Mouse (Mus musculus) liver, embryonic 12.5 days (tissue): ENCODE results near the gene Exoc4. TPM values are rescaled to one million over a fixed set of nuclear protein-coding genes. Genes with fewer than 3 reads are reported as not detected.

Experiments used
- ATAC-seq: fragments of 200-750 bp; cut with Nextera tagmentation; 2 replicates; pipeline ENCODE4 v1.8.0; 2017; ENCODE audit warnings: moderate number of reproducible peaks, mild to moderate bottlenecking, moderate library complexity
- H3K27ac ChIP-seq: fragments of 300-500 bp; sonication (generic); 2 replicates; pipeline ENCODE4 v1.5.1; 2016; ENCODE audit warnings: mild to moderate bottlenecking
- H3K27me3 ChIP-seq: fragments of 300-500 bp; sonication (generic); replicated peaks from 2 replicates; pipeline ENCODE4 v1.6.1; 2016; ENCODE audit warnings: mild to moderate bottlenecking, moderate library complexity
- H3K36me3 ChIP-seq: fragments of 300-500 bp; sonication (generic); 2 replicates; pipeline ENCODE4 v1.6.1; 2016; ENCODE audit warnings: mild to moderate bottlenecking, moderate library complexity
- H3K4me1 ChIP-seq: fragments of 300-500 bp; sonication (generic); 2 replicates; pipeline ENCODE4 v1.6.1; 2016
- H3K4me2 ChIP-seq: fragments of 300-500 bp; sonication (generic); 2 replicates; pipeline ENCODE4 v1.6.1; 2016; ENCODE audit warnings: mild to moderate bottlenecking, moderate library complexity
- H3K4me3 ChIP-seq: fragments of 300-500 bp; sonication (generic); 2 replicates; pipeline ENCODE4 v1.5.1; 2016; ENCODE audit warnings: mild to moderate bottlenecking, moderate library complexity
- H3K9ac ChIP-seq: fragments of 300-500 bp; sonication (generic); 2 replicates; pipeline ENCODE4 v1.6.1; 2016; ENCODE audit warnings: mild to moderate bottlenecking, moderate library complexity
- H3K9me3 ChIP-seq: fragments of 300-500 bp; sonication (generic); replicated peaks from 2 replicates; pipeline ENCODE4 v1.6.1; 2016; ENCODE audit warnings: mild to moderate bottlenecking, moderate library complexity
- WGBS: fragments of 180-500 bp; shearing (Covaris S2); methylation state at CpG from one replicate; pipeline ENCODE4 v1.1.7; 2016; ENCODE audit not compliant: insufficient replicate concordance; 5-methylcytosine and 5-hydroxymethylcytosine counted together
- polyA plus RNA-seq: library from polyadenylated mRNA; unstranded; fragments of >200 nt; fragmentation: Nextera tagmentation; extraction: Ambion mirVana; gene quantifications from 2 replicates; pipeline ENCODE4 v1.2.1, GENCODE M21; 2016

Gene Exoc4
- polyA plus RNA-seq, 1 experiment from 2014 or later = 17.0 TPM

- no peak overlapping the region for H3K4me2 ChIP-seq
- whole genome bisulfite sequencing = 67% methylated on average over 4 of the region's 4 CpGs
- no peaks in the 10 kb centered on the region for H3K36me3 ChIP-seq
- no peak for ATAC-seq
- no peaks in the 10 kb centered on the region for H3K4me1 ChIP-seq
- H3K9me3 ChIP-seq = no peaks in the 10 kb centered on the region
- no peak overlapping the region for H3K27ac ChIP-seq
- no peak overlapping the region for H3K9ac ChIP-seq
- H3K27me3 ChIP-seq = no peaks in the 10 kb centered on the region
- no peak overlapping the region for H3K4me3 ChIP-seq
These were observed 303.0 kb downstream of the Exoc4 start for GRCm38 (mm10) chr6:33551934-33552333.

GRCm38 (mm10) chr6:33560925-33561324, 312.0 kb downstream of the Exoc4 start:
- H3K36me3 ChIP-seq = no peaks in the 10 kb centered on the region
- H3K4me3 ChIP-seq = no peak overlapping the region
- H3K4me2 ChIP-seq = no peak overlapping the region
- H3K9ac ChIP-seq = no peak overlapping the region
- no peak overlapping the region for H3K27ac ChIP-seq
- H3K27me3 ChIP-seq = no peaks in the 10 kb centered on the region
- no peaks in the 10 kb centered on the region for H3K9me3 ChIP-seq
- no peak for ATAC-seq
- WGBS = 48% methylated on average over 1 of the region's 1 CpGs
- H3K4me1 ChIP-seq = peaks cover 7% of the 10 kb centered on the region; the same call in 1 of the 2 replicates

GRCm38 (mm10) chr6:33561911-33562310, 313.0 kb downstream of the Exoc4 start:
- H3K9ac ChIP-seq = no peak overlapping the region
- 80% methylated on average over 2 of the region's 2 CpGs for WGBS
- H3K27ac ChIP-seq = no peak overlapping the region
- no peak overlapping the region for H3K4me2 ChIP-seq
- H3K4me1 ChIP-seq = peaks cover 7% of the 10 kb centered on the region; the same call in 1 of the 2 replicates
- no peaks in the 10 kb centered on the region for H3K9me3 ChIP-seq
- no peaks in the 10 kb centered on the region for H3K36me3 ChIP-seq
- ATAC-seq = no peak
- no peak overlapping the region for H3K4me3 ChIP-seq
- no peaks in the 10 kb centered on the region for H3K27me3 ChIP-seq

- Histone ChIP-seq H3K4me2 (no peak overlapping the region), H3K27me3 (no peaks in the 10 kb centered on the region), H3K9me3 (no peaks in the 10 kb centered on the region), H3K4me1 (no peaks in the 10 kb centered on the region), H3K4me3 (no peak overlapping the region), H3K27ac (no peak overlapping the region), H3K36me3 (no peaks in the 10 kb centered on the region), H3K9ac (no peak overlapping the region)
- ATAC-seq = no peak
- 44% methylated on average over 4 of the region's 4 CpGs for WGBS
These were observed 327.1 kb downstream of the Exoc4 start for GRCm38 (mm10) chr6:33575947-33576346.

GRCm38 (mm10) chr6:33608469-33608868, 359.6 kb downstream of the Exoc4 start:
- no peak overlapping the region for H3K4me3 ChIP-seq
- H3K9ac ChIP-seq = no peak overlapping the region
- no peaks in the 10 kb centered on the region for H3K27me3 ChIP-seq
- 78% methylated on average over 4 of the region's 4 CpGs for WGBS
- H3K4me1 ChIP-seq = no peaks in the 10 kb centered on the region
- H3K4me2 ChIP-seq = no peak overlapping the region
- no peak for ATAC-seq
- no peaks in the 10 kb centered on the region for H3K36me3 ChIP-seq
- H3K27ac ChIP-seq = no peak overlapping the region
- H3K9me3 ChIP-seq = no peaks in the 10 kb centered on the region

GRCm38 (mm10) chr6:33613978-33614377, 365.1 kb downstream of the Exoc4 start:
- Histone ChIP-seq H3K27me3 (no peaks in the 10 kb centered on the region), H3K36me3 (no peaks in the 10 kb centered on the region), H3K4me3 (no peak overlapping the region), H3K27ac (no peak overlapping the region), H3K4me1 (no peaks in the 10 kb centered on the region), H3K4me2 (no peak overlapping the region), H3K9ac (no peak overlapping the region), H3K9me3 (no peaks in the 10 kb centered on the region)
- WGBS = 65% methylated on average over 1 of the region's 1 CpGs
- ATAC-seq = no peak

- Histone ChIP-seq H3K27me3 (no peaks in the 10 kb centered on the region), H3K9me3 (no peaks in the 10 kb centered on the region), H3K36me3 (no peaks in the 10 kb centered on the region), H3K9ac (no peak overlapping the region), H3K4me1 (no peaks in the 10 kb centered on the region), H3K27ac (no peak overlapping the region), H3K4me2 (no peak overlapping the region), H3K4me3 (no peak overlapping the region)
- WGBS = 33% methylated on average over 5 of the region's 5 CpGs
- ATAC-seq = no peak
These were observed 369.7 kb downstream of the Exoc4 start for GRCm38 (mm10) chr6:33618590-33618989.

- Histone ChIP-seq H3K27me3 (no peaks in the 10 kb centered on the region), H3K9me3 (no peaks in the 10 kb centered on the region), H3K4me3 (no peak overlapping the region), H3K36me3 (no peaks in the 10 kb centered on the region), H3K4me1 (no peaks in the 10 kb centered on the region), H3K9ac (no peak overlapping the region), H3K4me2 (no peak overlapping the region), H3K27ac (no peak overlapping the region)
- WGBS = 46% methylated on average over 1 of the region's 1 CpGs
- no peak for ATAC-seq
These were observed 371.8 kb downstream of the Exoc4 start for GRCm38 (mm10) chr6:33620701-33621100.

- Histone ChIP-seq H3K4me3 (no peak overlapping the region), H3K36me3 (no peaks in the 10 kb centered on the region), H3K4me2 (no peak overlapping the region), H3K4me1 (no peaks in the 10 kb centered on the region), H3K27ac (no peak overlapping the region), H3K9ac (no peak overlapping the region), H3K27me3 (no peaks in the 10 kb centered on the region), H3K9me3 (peaks cover 7% of the 10 kb centered on the region; the same call in 1 of the 2 replicates)
- ATAC-seq = no peak
These were observed 377.0 kb downstream of the Exoc4 start for GRCm38 (mm10) chr6:33625931-33626330.

GRCm38 (mm10) chr6:33631133-33631532, 382.2 kb downstream of the Exoc4 start:
- H3K9me3 ChIP-seq = peaks cover 7% of the 10 kb centered on the region; the same call in 1 of the 2 replicates
- H3K4me3 ChIP-seq = no peak overlapping the region
- H3K4me1 ChIP-seq = no peaks in the 10 kb centered on the region
- no peak for ATAC-seq
- H3K27ac ChIP-seq = no peak overlapping the region
- H3K36me3 ChIP-seq = no peaks in the 10 kb centered on the region
- 47% methylated on average over 2 of the region's 2 CpGs for WGBS
- no peaks in the 10 kb centered on the region for H3K27me3 ChIP-seq
- no peak overlapping the region for H3K4me2 ChIP-seq
- no peak overlapping the region for H3K9ac ChIP-seq

GRCm38 (mm10) chr6:33637192-33637591, 388.3 kb downstream of the Exoc4 start:
- H3K4me3 ChIP-seq = no peak overlapping the region
- no peak overlapping the region for H3K27ac ChIP-seq
- H3K9ac ChIP-seq = no peak overlapping the region
- no peak overlapping the region for H3K4me2 ChIP-seq
- no peaks in the 10 kb centered on the region for H3K36me3 ChIP-seq
- no peaks in the 10 kb centered on the region for H3K4me1 ChIP-seq
- ATAC-seq = no peak
- no peaks in the 10 kb centered on the region for H3K9me3 ChIP-seq
- H3K27me3 ChIP-seq = no peaks in the 10 kb centered on the region
- WGBS = 63% methylated on average over 2 of the region's 2 CpGs

GRCm38 (mm10) chr6:33681778-33682640, 433.1 kb downstream of the Exoc4 start:
- Histone ChIP-seq H3K4me2 (no peak overlapping the region), H3K27me3 (no peaks in the 10 kb centered on the region), H3K27ac (no peak overlapping the region), H3K4me1 (no peaks in the 10 kb centered on the region), H3K36me3 (no peaks in the 10 kb centered on the region), H3K4me3 (no peak overlapping the region), H3K9me3 (no peaks in the 10 kb centered on the region), H3K9ac (no peak overlapping the region)
- WGBS = 57% methylated on average over 10 of the region's 10 CpGs
- no peak for ATAC-seq

- H3K27ac ChIP-seq = no peak overlapping the region
- ATAC-seq = no peak
- 73% methylated on average over 3 of the region's 3 CpGs for WGBS
- no peak overlapping the region for H3K9ac ChIP-seq
- no peaks in the 10 kb centered on the region for H3K36me3 ChIP-seq
- H3K4me1 ChIP-seq = no peaks in the 10 kb centered on the region
- H3K4me2 ChIP-seq = no peak overlapping the region
- no peak overlapping the region for H3K4me3 ChIP-seq
- H3K27me3 ChIP-seq = no peaks in the 10 kb centered on the region
- no peaks in the 10 kb centered on the region for H3K9me3 ChIP-seq
These were observed 434.6 kb downstream of the Exoc4 start for GRCm38 (mm10) chr6:33683533-33683932.
